Mouse (Mus musculus): ENCODE measurements at regions not wholly inside any gene's neighbourhood (a gene's known extent, or its start where the extent isn't known, plus 50 kb on each side); places are given as distances from the start of the nearest gene placed in this dataset.

DNA sequence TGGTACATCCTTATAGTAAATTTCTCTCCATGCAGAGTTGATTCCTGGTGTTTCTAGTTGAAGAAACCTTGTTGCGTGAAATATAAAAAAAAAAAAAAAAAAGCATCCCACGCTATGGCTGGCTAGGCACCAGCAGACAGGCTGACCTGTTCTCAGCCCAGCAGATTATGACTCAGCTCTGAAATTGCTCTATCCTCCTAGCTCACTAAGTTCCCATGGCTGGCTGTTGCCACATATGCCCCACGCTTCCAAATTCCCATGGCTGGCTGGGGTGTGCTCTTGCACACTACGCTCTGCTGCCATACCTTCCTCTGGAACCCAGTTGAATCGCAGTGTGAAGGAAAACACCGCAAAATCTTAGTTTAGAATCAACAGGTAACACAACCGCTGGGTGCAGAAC is 270.1 kb downstream of the Mid1ip1 start:
- ChIA-PET POLR2A (interaction anchor here in 1 of 4 experiments (0.9 to 1.6 kb wide), 2 partner anchors 12 to 22 kb away, joined by 4 read pairs; no protein-coding TSS in a partner anchor), CTCF (no interaction called here)

DNA sequence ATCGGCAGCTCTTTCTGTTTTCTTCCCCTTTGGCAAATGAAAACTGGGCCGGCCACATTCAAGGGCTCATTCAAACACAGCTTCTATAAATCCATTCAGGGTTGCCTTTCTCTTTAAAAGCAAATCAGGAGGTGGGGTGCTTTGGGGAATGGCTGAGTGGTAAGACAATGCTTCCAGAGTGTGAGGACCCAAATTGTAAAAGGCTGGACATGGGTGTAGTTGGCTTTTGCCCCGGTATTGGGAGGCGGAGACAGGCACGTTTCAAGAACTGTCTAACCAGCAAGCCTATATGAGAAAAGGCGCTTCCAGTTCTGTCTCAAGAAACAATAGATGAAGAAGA is 277.0 kb downstream of the Mid1ip1 start:
- ChIA-PET CTCF (no interaction called here), POLR2A (interaction anchor here in 1 of 4 experiments (0.6 kb wide), 1 partner anchor 18 kb away, joined by 9 read pairs; no protein-coding TSS in a partner anchor)

DNA sequence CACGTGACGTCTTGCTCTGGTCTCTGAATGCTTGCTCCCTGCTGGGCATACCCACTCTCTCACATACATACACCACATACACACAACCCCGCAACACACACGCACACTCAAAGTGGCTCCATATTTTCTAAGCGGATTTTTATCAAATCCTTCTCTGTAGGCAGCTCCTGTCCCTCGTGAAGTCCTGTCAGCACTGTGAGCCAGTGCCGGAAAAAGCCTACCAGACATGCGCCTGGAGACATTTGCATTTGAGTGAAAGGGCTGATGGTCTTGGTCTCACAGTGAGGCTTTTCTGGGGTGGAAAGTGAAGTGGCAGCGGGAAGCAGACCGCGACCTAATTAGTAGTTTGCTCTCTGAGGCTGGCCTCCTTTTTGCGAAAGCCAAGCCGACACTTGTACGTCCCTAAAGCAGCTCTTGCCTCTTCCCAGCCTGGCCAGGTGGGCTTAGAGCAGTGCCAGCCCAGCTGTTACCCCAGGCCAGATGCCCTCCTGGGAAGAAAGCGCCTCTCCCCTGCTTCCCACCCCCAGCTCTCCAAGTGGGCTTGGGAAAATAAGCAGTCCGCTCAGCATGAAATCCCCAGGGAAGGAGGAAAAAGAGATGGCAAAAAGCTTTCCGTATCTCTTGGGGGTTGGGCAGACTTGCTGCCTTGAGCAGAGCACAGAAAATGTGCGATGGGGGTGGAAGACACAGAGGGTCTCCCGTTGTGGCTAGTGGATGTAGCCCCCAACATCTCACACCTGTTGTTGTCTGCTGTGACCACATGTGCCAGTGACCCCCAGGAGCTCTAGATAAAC is 277.6 kb downstream of the Mid1ip1 start:
- ChIA-PET CTCF (no interaction called here), POLR2A (interaction anchor here in 2 of 4 experiments (0.6 kb wide), 2 partner anchors 17 to 19 kb away, joined by 3 to 9 read pairs; no protein-coding TSS in a partner anchor)

DNA sequence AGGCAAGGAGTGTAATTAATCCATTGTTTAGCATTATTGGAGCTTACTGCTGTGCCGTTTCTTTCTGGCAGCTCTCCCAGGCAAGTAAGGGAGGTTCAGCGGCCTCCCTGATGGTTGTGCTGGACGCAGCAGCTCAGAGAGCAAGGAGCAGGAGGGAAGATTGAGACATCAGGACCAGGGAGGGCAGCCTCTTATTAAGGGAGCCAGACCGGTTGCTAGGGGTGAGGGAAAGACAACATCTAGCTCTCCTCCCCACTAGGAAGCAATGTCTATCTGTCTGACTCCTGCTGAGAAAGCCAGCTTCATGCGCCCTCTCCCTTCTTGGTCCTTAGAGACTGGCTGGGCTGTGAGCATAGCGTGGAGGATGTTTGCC is 278.2 kb downstream of the Mid1ip1 start:
- CTCF ChIA-PET: no interaction called here
- POLR2A ChIA-PET: interaction anchor here in 1 of 4 experiments (0.6 kb wide), 1 partner anchor 18 kb away, joined by 3 read pairs; no protein-coding TSS in a partner anchor

DNA sequence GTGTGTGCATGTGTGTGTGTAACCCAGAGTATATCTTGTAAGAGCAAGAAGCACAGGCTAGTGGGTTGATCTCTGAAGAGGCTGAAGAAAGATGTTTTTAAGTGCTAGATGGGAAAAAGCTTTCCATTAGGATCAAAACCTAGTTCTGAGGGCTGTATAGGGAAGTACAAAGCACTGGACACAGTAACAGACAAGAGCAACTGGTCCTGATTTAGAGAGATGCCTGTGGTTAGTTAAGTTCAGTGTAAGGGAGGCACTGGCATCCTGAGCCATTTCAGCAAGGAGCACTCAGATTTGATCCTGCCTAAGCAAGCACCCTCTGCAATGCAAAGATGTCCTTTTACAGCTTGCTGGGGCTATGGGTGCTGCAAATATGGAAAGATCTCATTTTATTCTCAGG is 280.1 kb downstream of the Mid1ip1 start:
- CTCF ChIA-PET: no interaction called here
- POLR2A ChIA-PET: no interaction called here

DNA sequence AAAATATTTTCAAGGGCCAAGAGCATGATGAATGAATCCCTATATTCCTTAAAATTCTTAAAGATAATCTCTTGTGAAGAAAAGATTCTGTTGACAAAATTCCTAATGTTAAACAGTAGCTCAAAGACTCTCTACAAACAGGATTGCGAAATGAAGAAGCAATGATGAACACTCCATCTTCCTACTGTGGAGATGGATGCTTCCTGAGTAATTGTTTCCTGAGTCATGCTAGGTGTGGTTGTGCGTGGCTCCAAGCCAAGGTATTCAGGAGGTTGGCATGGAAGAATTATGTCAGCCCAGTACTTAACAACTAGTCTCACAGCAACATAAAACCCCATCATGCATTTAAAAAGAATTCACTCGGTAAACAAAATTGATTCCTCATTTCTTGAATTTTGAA is 286.4 kb downstream of the Mid1ip1 start:
- CTCF ChIA-PET: no interaction called here
- POLR2A ChIA-PET: no interaction called here

DNA sequence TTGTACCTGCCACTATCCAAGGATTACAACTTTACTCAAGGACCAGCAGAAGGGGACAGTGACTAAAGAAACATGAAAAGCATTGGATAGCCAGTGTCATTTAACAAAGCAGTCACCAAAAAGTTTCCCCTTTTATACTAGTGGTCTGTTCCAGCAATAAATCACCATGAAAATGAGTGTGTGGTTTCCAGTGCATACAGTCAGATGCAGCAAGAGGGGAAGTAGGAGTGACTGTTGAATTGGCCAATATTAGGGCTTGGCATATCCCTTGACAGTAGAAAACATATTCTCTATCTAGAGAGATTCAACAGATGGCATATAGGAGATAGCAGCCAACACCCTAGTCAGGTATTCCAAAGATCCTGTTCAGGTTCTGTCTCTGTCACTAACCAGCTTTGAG is 259.8 kb upstream of the H2al1a start:
- ChIA-PET CTCF (no interaction called here), POLR2A (no interaction called here)

DNA sequence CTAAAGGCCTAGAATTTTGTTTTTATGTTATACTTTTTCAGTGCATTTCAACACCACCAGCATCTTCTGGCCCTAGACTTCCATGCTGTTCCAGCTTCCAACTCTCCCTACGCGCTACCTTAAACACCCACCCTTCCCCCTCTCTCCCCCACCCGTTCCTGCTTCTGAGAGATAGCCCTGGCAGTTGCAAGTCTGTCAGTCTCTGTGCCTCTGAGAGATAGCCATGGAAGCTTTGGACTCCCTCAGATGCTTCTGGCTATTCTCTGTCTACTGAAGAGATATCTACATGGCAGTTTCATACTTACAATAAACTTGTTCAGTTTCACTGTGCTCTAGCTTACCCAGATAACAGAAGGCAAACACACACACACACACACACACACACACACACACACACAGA is 252.3 kb upstream of the H2al1a start:
- ChIA-PET CTCF (no interaction called here), POLR2A (no interaction called here)

DNA sequence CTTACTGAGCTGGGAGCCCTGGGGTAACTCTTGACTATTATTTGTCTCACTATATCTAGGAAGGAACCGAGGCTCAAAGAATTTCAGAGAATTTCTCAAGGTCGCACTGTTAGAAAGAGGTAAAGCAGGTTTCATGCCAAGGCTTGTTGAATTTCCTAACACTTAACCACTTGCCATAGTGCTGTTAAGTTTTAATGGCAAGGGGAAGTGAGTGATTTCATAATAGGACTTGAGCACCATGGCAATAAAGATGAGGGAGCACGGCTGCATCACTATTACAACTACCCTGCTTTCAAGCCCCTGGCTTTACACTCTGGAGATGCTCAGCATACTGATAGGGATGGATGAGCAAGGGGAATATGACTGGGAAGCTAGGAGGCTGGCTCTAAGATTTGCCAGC is 216.9 kb upstream of the H2al1a start:
- POLR2A ChIA-PET: no interaction called here
- CTCF ChIA-PET: no interaction called here

DNA sequence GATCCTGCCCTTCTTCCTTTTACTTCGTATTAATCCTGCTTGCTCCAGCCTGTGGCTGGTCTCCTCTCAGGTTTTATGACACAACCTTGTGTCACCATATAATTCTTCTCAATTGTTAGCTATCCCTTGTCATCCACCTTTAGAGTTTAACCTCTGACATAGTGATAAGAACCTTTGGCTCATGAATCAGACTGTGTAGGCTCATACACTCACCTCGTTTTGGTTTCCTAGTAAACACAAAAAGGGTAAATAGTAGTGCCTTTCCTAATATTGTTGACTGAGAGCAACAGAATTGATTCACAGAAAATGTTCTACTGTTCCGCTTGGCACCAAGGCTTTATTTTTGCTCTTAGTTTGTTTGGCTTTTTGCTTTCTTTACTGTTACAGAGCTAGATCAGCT is 216.2 kb upstream of the H2al1a start:
- ChIA-PET CTCF (no interaction called here), POLR2A (no interaction called here)

DNA sequence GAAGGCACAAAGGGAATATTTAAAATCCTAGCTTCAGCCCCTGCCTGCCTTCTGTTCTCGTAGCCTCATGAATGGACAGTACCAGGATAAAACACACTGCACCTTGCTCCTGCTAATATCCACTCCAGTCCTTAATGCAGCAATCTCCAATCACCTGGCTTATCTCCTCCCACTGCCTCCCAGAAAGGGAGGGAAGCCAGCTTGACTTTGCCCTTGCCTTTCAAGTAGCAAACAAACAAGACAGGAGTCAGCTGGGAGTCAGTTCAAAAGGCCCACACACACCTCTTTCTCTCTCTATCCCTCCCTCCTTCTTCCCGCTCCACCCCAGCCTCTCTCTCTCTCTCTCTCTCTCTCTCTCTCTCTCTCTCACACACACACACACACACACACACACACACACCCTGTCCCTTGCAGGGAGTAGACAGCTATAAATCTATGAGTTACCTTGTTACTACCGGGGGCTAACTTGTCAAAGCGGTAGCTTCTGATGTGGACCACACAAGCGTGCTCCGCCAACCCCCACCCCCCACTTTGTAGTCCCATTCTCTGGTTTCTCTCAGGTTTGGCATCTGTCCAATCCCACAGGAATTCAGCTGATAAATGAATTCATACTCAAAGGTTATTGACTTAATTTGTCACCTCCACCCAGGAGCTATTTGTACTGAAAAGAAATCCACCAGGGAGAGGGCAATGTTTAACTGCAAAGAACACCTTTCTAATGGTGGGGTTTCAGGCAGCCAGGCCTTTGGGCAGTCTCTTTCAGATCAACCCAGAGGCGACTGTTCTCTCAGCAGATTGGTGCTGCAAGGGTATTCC is 212.6 kb upstream of the H2al1a start:
- ChIA-PET CTCF (interaction anchor here in 1 of 4 experiments (0.6 kb wide), 1 partner anchor 13 kb away, joined by 3 read pairs; no protein-coding TSS in a partner anchor), POLR2A (no interaction called here)

DNA sequence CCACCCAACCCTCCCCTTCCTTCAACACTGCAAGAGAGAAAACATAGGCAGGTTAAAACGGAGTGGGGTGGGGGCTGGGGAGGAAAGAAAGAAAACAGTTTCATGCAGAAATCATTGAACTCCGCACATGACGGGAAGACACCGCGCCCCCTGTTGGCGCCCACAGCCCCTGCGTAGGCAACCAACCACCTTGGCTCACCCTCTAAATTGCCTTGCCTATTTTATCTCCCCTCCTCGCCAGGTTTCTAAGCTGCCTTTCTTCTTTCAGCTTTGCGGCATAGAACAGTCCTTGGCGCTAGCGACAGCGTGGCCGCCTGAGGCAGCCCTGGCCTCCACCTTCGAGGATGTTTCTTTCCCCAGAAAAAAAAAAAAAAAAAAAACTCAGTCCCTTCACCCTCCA is 211.1 kb upstream of the H2al1a start:
- ChIA-PET POLR2A (interaction anchor here in 2 of 4 experiments (0.6 kb wide), 2 partner anchors 175 to 362 kb away, joined by 3 read pairs; no protein-coding TSS in a partner anchor), CTCF (interaction anchor here in 1 of 4 experiments (0.7 kb wide), 1 partner anchor 195 kb away, joined by 6 read pairs; no protein-coding TSS in a partner anchor)

DNA sequence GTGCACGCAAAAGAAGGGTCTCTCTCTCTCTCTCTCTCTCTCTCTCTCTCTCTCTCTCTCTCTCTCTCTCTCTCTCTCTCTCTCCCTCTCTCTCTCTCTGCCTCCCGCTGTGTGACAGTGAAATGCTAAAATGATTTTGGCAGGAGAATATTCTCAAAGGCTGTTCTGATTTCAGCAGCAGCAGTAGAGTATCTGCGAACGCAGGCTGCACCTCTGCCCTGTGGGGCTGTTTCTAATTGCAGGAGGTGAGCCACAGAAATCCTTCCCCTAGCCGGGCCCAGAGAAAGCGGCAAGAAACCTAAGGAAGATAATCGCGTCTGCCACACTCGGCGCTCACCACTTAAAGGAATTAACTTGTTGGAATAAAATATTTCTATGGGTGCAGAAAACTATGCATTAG is 210.6 kb upstream of the H2al1a start:
- CTCF ChIA-PET: no interaction called here
- POLR2A ChIA-PET: interaction anchor here in 1 of 4 experiments (0.6 kb wide), 1 partner anchor 363 kb away, joined by 3 read pairs; no protein-coding TSS in a partner anchor

DNA sequence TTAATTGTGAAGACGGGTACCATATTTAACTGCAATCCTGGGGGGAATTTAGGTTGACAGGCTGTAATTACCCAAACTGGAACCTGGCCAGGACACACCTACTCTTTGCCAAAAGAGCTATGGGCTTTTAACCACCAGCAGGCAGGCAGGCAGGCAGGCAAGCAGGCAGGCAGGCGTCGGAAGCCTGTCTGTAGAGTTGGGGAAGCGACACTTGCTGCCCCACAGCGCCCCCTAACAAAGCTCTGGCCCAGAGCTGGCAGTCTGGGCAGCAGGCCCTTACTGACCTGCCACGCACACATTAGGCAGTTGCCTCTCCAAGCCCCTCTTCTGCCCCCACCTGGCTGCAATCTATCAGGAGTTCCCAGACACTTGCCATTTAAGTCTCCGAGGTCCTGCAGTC is 208.6 kb upstream of the H2al1a start:
- CTCF ChIA-PET: interaction anchor here in 2 of 4 experiments (0.8 to 1.8 kb wide), 4 partner anchors 13 to 513 kb away, joined by 3 to 6 read pairs (median 3); no protein-coding TSS in a partner anchor
- POLR2A ChIA-PET: no interaction called here

DNA sequence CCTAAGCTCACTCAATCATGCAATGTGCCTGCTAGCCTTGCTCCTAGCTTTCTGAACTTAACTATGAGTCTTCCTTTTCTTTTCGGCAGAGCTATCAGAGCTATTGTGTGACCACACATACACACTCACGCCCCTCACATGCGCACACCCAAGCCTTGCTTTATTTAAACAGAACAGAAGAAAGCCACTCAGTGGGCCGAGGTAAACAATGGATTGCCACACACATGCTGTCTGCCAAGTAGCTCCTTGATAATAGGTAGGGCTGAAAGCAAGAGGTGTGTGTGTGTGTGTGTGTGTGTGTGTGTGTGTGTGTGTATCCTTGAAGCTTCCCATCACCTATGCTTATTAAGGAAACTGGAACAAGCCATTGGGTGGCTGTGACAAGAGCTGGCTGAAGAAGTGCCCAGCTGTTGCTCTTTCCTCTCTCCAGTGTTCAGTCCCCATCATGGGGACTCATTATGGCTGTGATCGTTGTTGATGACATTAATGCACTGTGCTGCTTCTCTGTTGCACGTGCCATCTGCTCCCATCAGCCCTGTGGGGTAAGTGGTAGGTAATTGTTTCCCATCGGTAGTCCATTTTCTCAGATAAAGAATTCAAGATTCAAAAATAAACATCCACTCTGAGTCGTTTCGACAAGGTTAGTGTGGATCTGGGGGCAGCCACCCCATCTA is 201.3 kb upstream of the H2al1a start:
- POLR2A ChIA-PET: no interaction called here
- CTCF ChIA-PET: interaction anchor here in 1 of 4 experiments (0.5 kb wide), 1 partner anchor 437 kb away, joined by 4 read pairs; no protein-coding TSS in a partner anchor

DNA sequence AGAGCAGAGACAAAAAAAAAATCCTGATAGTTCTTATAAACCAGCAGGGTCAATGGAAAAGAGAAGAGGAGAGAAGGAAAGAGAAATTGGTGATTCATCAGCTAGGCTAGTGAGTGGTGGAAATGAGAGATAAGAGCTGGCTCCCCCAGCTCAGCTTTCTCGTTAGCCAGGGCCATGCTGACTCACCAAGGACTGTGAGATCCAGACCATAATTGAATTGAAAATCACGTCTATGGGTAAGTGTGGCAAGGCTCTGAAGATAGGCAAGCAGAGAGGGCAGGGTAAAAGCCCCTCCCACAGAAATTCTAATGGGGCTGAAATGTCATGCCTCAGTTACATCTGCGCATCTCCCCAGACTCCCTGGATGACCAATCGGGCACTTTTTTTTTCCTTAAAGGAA is 200.7 kb upstream of the H2al1a start:
- POLR2A ChIA-PET: no interaction called here
- CTCF ChIA-PET: interaction anchor here in 1 of 4 experiments (0.5 kb wide), 1 partner anchor 436 kb away, joined by 4 read pairs; no protein-coding TSS in a partner anchor

DNA sequence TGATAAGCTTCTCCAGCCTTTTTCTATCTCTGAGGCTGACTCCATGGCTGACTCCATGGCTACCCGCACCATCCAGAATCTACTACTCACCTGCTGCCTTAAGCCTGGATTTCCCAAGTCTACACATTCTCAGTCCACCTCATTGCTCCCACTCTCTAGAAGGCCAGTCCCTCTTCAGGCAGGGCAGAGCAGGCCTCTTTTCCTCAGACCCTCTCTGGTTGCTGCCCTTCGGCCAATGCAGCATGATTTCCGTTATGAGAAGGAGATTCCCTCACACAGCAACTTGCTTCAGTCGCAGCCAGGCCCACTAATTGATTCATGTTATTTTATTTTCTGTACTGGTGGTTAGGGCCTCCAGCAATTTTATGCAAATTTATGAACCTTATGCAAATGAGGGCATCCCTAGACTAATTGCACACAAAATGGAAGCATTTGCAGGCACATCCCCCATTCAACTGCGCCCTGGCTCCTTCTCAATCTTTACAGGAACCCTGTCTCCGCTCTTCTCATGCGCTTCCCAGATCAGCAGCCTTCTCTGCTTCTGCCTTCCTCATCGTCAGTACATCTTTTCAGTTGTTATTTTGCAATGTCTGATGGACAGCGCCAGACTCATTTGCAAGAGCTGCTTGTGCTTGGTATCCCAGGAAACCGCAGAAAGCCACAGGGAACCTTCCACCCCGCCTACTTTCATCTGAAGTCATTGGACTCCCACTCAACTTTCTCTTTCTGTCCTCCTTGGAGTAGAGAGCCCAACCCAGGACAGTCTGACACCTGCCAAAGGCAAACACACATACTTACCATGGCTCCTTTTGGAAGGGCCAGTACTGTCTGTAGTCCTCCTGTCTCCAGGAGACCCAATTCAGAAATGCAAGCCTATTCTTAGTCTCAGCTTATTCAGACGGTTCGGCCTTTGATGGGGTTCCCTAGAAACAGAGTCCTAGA is 199.6 kb upstream of the H2al1a start:
- ChIA-PET CTCF (interaction anchor here in 2 of 4 experiments (0.5 to 0.6 kb wide), 2 partner anchors 13 to 255 kb away, joined by 3 to 6 read pairs; no protein-coding TSS in a partner anchor), POLR2A (no interaction called here)

DNA sequence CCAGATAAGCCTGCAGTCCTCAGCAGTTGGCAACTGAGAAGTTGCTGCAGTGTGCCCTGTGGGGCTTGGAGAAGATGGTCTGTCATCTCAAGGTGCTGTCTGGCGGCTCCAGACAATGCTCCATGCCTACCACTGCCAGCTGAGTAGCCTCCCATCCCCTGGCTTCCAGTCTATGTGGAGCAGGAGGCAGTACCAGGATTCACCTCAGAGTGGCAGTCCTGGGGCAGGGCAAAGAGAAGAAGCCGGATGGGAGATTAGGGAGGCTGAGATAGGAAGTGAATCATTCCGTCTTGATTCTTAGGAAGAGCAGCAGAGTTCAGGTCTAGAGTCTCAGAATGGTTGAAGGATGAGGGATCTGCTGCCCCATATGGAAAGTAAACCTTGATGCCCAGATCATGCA is 198.1 kb upstream of the H2al1a start:
- CTCF ChIA-PET: no interaction called here
- POLR2A ChIA-PET: no interaction called here

DNA sequence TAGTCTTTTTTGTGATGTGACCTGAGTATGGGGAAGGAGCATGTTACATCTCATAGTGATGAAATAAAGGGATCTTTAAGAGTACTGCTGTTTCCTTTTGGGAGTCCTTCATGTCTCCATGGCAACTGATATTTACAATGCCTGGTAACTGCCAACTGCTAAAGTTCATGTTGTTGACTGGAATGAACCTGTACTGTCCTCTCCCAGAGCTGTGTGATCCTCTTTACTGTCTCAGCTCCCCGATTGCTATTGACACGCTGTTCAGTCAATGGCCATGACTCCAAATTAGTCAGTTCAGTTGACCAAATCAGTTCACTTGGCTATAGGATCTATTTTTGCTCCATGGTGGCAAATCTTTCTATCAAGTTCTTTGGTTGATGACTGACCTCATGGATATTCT is 167.8 kb upstream of the H2al1a start:
- ChIA-PET CTCF (no interaction called here), POLR2A (no interaction called here)

Measured in embryonic stem cell, embryonic (primary cell).